Mouse (Mus musculus) cerebellum, postnatal 10 days (tissue): ENCODE data around the gene Hpd.

Experiments used
- DNase-seq, 2 experiments: peaks; one replicate each; pipeline ENCODE4 v3.0.0; 2021; ENCODE audit warnings: mixed read lengths in 2 of 2

Gene Hpd

GRCm38 (mm10) chr5:123185966-123186365 lies 3.4 kb upstream of the Hpd start:
- peak; percentile 74 to 78 for DNase-seq

DNA sequence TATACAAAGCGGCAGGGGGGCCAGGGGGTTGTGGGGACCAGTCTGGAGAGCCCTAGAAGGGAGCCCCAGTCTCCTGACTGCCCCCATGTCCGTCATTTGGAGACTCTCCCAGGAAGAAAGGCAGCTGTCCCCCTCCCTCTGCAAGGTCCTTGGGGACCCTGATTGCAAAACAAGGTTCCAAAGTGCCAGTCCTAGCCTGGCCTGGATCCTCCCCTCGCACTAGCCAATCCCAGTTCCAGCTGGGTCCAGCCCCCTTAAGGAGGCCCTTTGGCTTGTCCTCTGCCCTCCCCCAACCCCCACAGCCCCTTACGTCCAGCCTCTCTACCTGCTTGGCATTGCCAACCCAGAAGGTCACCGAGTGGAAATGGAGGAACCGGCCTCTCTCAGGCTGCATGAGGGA lies 991 bp downstream of the Hpd start:
- DNase-seq = no peak

DNA sequence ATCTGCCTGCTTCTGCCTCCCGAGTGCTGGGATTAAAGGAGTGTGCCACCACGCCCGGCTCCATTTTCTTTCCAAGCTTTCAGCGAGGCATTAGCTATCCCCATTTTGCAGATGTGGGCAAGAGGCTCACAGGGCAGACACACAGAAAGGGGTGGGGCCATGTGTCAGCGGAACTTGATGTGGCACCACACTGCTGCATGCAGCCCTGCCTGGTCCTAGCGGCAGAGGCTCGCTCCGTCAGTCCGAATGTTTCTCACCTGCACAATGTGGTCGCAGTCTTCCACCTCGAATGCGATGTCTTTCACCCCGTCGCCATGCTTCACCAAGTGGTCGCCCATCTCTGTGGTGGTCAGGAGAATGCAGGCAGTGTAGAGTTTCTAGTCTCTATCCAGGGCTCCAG lies 2.1 kb downstream of the Hpd start:
- no peak for DNase-seq

GRCm38 (mm10) chr5:123178792-123179191 lies 3.7 kb downstream of the Hpd start:
- no peak for DNase-seq

- peak; percentile 90 to 92 for DNase-seq
These were observed 10.7 kb downstream of the Hpd start for GRCm38 (mm10) chr5:123171646-123172350.

- DNase-seq = no peak
These were observed 12.2 kb downstream of the Hpd start for GRCm38 (mm10) chr5:123170365-123170764.

- no peak for DNase-seq
These were observed 13.2 kb downstream of the Hpd start, which contains the start of gene Psmd9 for GRCm38 (mm10) chr5:123169284-123169683. Psmd9 (plus strand) TSS chr5:123169413.

DNA sequence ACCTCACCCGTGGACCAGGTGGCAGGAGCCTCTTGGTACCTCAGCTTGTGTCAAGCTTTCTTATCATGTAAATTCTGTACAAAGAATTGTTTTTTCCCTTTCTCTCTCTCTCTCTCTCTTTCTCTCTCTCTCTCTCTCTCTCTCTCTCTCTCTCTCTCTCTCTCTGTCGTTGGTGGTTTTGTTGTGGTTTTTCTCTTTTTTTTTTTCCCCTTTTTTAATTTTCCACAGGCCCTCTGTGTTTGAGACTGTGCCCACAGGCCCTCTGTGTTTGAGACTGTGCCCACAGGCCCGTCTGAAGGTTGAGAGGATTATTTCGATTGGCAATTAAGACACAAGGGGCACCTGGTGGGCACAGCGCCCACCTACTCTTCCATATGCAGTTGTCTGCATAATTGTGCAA lies 14.9 kb downstream of the Hpd start:
- DNase-seq = no peak

DNA sequence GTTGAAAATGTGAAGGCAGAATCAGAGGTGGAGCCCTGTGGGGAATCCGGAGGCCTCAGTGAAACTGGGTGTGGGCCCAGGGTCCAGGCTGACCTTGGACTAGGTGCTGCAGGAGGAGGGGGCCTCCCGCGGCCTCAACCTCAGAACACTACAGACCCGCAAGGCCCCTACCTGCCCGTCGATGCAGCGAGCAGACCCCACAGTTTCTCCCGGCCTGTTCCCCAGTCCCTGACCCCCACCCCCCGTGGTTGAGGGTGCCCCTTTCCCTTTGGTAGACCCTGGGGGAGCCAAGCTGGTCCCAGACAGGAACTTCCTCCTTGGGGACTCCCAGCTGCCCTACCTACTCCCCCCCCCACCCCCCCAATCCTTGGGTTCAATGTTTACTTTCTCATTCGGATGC lies 16.1 kb downstream of the Hpd start:
- DNase-seq = peak in 1 of 2 experiments; percentile 24

DNA sequence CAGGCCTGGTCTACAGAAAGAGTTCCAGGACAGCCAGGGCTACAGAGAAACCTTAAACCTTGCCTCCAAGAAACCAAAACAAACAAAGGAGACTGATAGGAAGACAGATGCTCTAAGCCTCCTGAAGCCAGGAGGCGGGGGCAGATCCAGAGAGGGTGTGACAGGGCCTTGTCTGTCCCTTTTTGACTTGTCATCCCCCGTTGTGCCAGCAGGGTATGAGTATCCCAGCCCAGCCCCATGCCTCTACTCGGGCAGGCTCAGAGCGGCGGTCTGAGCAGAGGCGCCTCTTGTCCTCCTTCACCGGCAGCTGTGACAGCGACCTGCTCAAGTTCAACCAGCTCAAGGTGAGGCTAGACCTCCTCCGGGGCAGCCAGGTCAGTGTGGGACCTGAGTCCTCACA lies 19.6 kb downstream of the Hpd start:
- DNase-seq = no peak

DNA sequence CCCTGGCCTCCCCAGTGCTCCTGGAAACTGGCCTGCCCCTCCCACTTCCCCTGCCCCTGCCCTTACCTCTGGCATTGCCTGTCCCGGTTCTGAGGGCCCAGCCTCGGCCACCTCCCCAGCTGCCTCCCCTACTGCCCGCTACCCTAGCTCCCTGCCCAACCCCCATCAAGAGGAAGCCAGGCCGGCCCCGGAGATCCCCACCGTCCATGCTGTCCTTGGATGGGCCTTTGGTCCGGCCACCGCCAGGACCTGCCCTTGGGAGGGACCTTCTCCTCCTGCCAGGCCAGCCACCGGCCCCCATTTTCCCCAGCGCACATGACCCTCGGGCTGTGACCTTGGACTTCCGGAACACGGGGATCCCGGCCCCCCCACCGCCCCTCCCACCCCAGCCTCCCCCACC lies 22.2 kb downstream of the Hpd start:
- DNase-seq = no peak

- no peak for DNase-seq
These were observed 22.7 kb downstream of the Hpd start for GRCm38 (mm10) chr5:123159866-123160265.

GRCm38 (mm10) chr5:123159446-123159845 lies 23.1 kb downstream of the Hpd start:
- no peak for DNase-seq

DNA sequence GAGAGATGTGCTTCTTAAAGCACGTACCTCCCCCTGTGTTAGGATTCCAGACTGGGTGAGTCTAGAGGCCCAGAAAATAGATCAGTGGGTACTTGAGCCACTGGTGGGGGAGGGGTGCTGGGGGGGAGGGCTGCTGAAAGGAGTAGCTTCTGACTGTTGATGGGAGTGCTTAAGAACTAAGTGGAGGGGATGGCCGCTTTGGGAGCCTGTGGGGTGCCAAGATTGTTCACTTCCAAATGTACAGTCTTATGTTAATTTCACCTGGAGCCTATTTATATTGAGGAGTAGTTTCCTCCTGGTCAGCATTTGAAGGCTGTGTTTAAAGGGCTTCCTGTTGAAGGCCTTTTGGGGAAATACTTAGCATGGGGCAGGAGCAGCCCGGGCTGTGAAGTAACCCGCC lies 24.6 kb downstream of the Hpd start:
- DNase-seq = no peak

DNA sequence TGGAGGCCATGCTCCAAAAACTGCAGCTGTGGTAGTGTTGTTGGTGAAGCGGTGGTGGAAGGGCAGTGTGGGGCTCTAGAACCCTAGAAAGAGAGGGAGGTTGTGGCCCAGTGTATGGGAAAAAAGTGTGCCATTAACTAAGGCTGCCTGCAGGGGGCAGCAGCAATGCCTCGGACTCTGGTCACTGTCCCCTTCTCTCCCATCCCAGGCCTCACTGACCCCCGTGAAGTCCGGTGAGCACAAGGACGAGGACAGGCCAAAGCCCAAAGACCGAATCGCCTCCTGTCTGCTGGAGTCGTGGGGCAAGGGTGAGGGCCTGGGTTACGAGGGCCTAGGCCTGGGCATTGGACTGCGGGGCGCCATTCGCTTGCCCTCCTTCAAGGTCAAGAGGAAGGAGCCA lies 25.8 kb downstream of the Hpd start:
- no peak for DNase-seq

GRCm38 (mm10) chr5:123155425-123155824 lies 27.1 kb downstream of the Hpd start:
- peak; percentile 81 to 86 for DNase-seq

DNA sequence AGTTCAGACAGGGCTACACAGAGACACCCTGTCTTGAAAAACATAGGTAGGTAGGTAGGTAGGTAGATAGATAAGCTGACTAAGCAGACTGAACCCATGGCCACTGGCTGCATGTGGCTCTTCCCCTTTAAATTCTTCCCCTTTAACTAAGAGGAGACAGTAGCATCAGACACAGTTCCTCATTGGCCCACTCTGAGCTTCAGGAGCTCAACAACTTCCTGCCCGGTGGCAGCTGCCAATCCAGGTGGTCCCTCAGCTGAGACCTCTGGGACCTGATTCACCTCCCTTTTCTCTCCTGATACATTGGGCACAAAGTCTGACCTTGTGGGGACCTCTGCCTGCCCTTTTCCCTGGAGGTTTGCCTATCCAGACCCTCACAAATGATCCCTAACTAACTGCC lies 29.6 kb downstream of the Hpd start:
- DNase-seq = no peak

DNA sequence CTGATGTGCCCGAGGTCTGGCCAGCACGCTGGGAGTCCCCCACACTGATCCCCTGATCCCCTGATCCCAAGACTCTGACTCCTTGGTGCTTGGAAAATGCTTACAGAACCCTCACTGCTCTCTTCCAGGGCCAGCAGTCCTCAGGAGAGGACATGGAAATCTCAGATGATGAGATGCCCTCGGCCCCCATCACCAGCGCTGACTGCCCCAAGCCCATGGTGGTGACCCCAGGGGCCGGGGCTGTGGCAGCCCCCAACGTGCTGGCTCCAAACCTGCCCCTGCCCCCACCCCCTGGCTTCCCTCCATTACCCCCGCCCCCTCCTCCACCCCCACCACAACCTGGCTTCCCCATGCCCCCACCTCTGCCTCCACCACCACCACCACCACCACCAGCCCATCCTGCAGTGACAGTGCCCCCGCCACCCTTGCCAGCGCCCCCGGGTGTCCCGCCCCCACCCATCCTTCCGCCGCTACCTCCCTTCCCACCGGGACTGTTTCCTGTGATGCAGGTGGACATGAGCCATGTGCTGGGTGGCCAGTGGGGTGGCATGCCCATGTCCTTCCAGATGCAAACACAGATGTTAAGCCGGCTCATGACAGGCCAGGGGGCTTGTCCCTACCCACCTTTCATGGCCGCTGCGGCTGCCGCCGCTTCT lies 30.7 kb downstream of the Hpd start:
- no peak for DNase-seq

GRCm38 (mm10) chr5:123151077-123151476 lies 31.4 kb downstream of the Hpd start:
- no peak for DNase-seq

GRCm38 (mm10) chr5:123150641-123151040 lies 31.9 kb downstream of the Hpd start:
- no peak for DNase-seq

- DNase-seq = peak; percentile 96 to 97
These were observed 32.8 kb downstream of the Hpd start for GRCm38 (mm10) chr5:123149451-123150400.

- peak; percentile 56 to 61 for DNase-seq
These were observed 34.3 kb downstream of the Hpd start for GRCm38 (mm10) chr5:123148073-123148722.

- DNase-seq = no peak
These were observed 35.0 kb downstream of the Hpd start for GRCm38 (mm10) chr5:123147569-123147968.
